Comparison of ENCODE assay signal across 21 mouse cellular contexts in genomic region chr5:5139855-5140254, GRCm38 (mm10).
DNase-seq lines count a peak whose midpoint lies in the region; ATAC-seq lines count a peak whose summit lies in the region.
"Had no signal": no experiment of that assay in that cellular context is flagged by ENCODE, and none has a peak within 500 bp of the region (broad histone marks: within the 10 kb centered on the region; RNA-seq: fewer than 3 reads in every experiment).

No protein-coding gene starts in this region.

- no peak overlapping the region for H3K9ac ChIP-seq in heart, embryonic 14.5 days (ENCODE audit: low read length)
- H3K9ac ChIP-seq: hindbrain, embryonic 12.5 days; kidney, embryonic 15.5 days; liver, embryonic 13.5 days; lung, embryonic 14.5 days; midbrain, embryonic 12.5 days had no signal

- no peak overlapping the region for H3K4me3 ChIP-seq in heart, embryonic 14.5 days (ENCODE audit: control insufficient read depth in 1 of 2, insufficient read depth in 1 of 2, low read depth in 1 of 2, low read length in 2 of 2)
- H3K4me3 ChIP-seq: hindbrain, embryonic 12.5 days; kidney, embryonic 15.5 days; left cerebral cortex, adult 2 months; liver, embryonic 13.5 days; midbrain, embryonic 12.5 days had no signal

- no peak for ATAC-seq in heart, embryonic 14.5 days (ENCODE audit: insufficient number of reproducible peaks, insufficient read depth, low FRiP score, low read depth)
- ATAC-seq: activated CD4-positive, CD25-positive, alpha-beta regulatory T cell, adult 4 months had no signal

- H3K4me2 ChIP-seq in heart, embryonic 14.5 days (ENCODE audit: low read length) = no peak overlapping the region
- H3K4me2 ChIP-seq: hindbrain, embryonic 12.5 days; kidney, embryonic 15.5 days; liver, embryonic 13.5 days; lung, embryonic 14.5 days; midbrain, embryonic 12.5 days had no signal

- intact Hi-C loops in heart, postnatal 25 days (cut with DNase I) = no loop called here

- H3K27me3 ChIP-seq in heart, embryonic 14.5 days (ENCODE audit: control insufficient read depth, insufficient read depth, low read length) = no peaks in the 10 kb centered on the region
- H3K27me3 ChIP-seq: hindbrain, embryonic 12.5 days; kidney, embryonic 15.5 days; liver, embryonic 13.5 days; midbrain, embryonic 12.5 days had no signal

- peaks cover 5 to 13% of the 10 kb centered on the region in 2 experiments for H3K4me1 ChIP-seq in heart, embryonic 14.5 days (ENCODE audit: control insufficient read depth in 2 of 2, insufficient read depth in 2 of 2, low read length in 2 of 2)
- H3K4me1 ChIP-seq: kidney, embryonic 15.5 days; liver, embryonic 13.5 days had no signal

- 41% methylated on average over 5 of the region's 5 CpGs for WGBS in heart, embryonic 14.5 days

- H3K27ac ChIP-seq in heart, embryonic 14.5 days (replicated peaks in 1 of 2; ENCODE audit: control insufficient read depth in 1 of 2, insufficient read depth in 1 of 2, low read depth in 2 of 2, low read length in 2 of 2) = peak overlapping the region; percentile 47 to 55; a peak in 3 of 4 replicates
- H3K27ac ChIP-seq: hindbrain, embryonic 12.5 days; kidney, embryonic 15.5 days; left cerebral cortex, adult 2 months; liver, embryonic 13.5 days; midbrain, embryonic 12.5 days had no signal

- no peaks in the 10 kb centered on the region for H3K9me3 ChIP-seq in heart, embryonic 14.5 days (ENCODE audit: control insufficient read depth, low read length)
- H3K9me3 ChIP-seq: hindbrain, embryonic 12.5 days; kidney, embryonic 15.5 days; liver, embryonic 13.5 days; midbrain, embryonic 12.5 days had no signal

- no peaks in the 10 kb centered on the region for H3K36me3 ChIP-seq in heart, embryonic 14.5 days (ENCODE audit: control insufficient read depth, insufficient read depth, low read length)
- H3K36me3 ChIP-seq: hindbrain, embryonic 12.5 days; kidney, embryonic 15.5 days; liver, embryonic 13.5 days; midbrain, embryonic 12.5 days had no signal

- peak; percentile 89 for DNase-seq in heart, adult 11 months
- no peak for DNase-seq in heart, postnatal 25 days (ENCODE audit: low spot score)
- peak; percentile 5 to 11 for DNase-seq in heart, adult 9 months (ENCODE audit: low spot score in 2 of 2)
- DNase-seq in heart, postnatal 4 days = peak; percentile 13
- DNase-seq in T-cell, adult 2 months (ENCODE audit: low spot score) = no peak
- no peak for DNase-seq in spleen, postnatal 4 days (ENCODE audit: low spot score in 2 of 2)
- DNase-seq: adrenal gland, adult 8-10 months; cerebellum, adult 18-20 months; cerebellum, postnatal 14 days; kidney, adult 11 months; kidney, postnatal 4 days; layer of hippocampus, adult 9-11 months; liver, embryonic 13.5 days; lung, embryonic 14.5 days; thymus, postnatal 25 days had no signal

Comparison
In these comparisons a context has a peak if more than half of its experiments do, and no peak if none do; other contexts are left out.
1. DNase-seq: peak in heart, adult 11 months (single experiment), heart, adult 9 months (2 of 2) and heart, postnatal 4 days (single experiment); none in heart, postnatal 25 days (single experiment), T-cell, adult 2 months (single experiment) and spleen, postnatal 4 days (0 of 2).